Mouse (Mus musculus) T-cell, adult 66 days (primary cell): ENCODE results near the gene Tac4. TPM values are rescaled to one million over a fixed set of nuclear protein-coding genes. Genes with fewer than 3 reads are reported as not detected.

Experiments
- total RNA-seq, 2 experiments: library from RNA; stranded (reverse); gene quantifications; 3 replicates in 1 of 2; 4 replicates in 1 of 2; pipeline ENCODE4 v1.2.4; 2023

Gene Tac4
- total RNA-seq: not detected

DNA sequence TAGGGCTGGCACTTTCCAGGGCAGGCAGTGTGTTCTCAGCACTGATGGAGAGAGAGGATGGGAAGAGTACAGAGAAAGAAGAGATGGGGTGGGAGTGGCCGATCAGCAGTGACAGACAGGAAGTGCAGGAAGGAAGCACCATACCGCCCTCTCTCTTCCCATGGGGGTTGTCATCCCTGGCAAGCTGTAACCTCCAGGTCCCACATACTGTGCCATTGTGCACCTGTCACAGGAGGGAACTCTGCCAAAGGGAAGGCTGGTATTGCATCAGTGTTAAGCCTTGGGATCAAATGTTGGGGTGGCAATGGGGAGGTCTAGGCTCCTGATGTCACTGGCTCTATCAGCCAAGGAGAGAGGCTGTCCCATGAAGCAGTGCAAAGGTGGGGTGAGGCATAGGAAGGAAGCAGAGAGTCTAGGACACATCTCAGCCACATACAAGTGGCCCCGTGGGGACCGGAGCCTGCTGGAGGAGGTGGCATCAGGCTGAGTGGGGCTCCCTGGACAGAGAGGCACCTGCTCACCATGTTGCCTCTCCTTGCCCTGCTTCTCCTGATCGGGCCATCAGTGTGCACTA lies at the start of gene Tac4:
TSS of gene Tac4 (plus strand) at position 352 of the 574 bp plus-strand sequence.

GRCm38 (mm10) chr11:95310007-95310647 lies 48.8 kb downstream of the Tac4 start, which contains the start of gene Kat7:
Kat7 (minus strand) TSS chr11:95310246.

Other genes starting within 250 kb of the Tac4 start
- gene Pdk2, start 220.2 kb upstream of the Tac4 start, total RNA-seq: 10 to 100 TPM; 13.1 to 15.1 TPM
- 1 to 10 TPM; 3.9 to 4.1 TPM for gene Itga3, start 184.7 kb upstream of the Tac4 start, total RNA-seq
- gene Dlx3, start 141.4 kb upstream of the Tac4 start, total RNA-seq: not detected
- gene Dlx4, start 115.3 kb upstream of the Tac4 start, total RNA-seq: not detected
- gene Kat7, start 48.7 kb downstream of the Tac4 start, total RNA-seq: 100 to 1,000 TPM; 116 to 137 TPM
- gene Fam117a, start 75.5 kb downstream of the Tac4 start, total RNA-seq: 100 to 1,000 TPM in 1 of 2 experiments, 10 to 100 TPM in 1; 98.8 to 107 TPM
- gene Slc35b1, start 123.2 kb downstream of the Tac4 start, total RNA-seq: 10 to 100 TPM; 51.0 to 57.5 TPM
- 10 to 100 TPM; 88.1 to 96.8 TPM for gene Spop, start 152.6 kb downstream of the Tac4 start, total RNA-seq